Mouse (Mus musculus): ENCODE results near the gene Gpd1. TPM values are rescaled to one million over a fixed set of nuclear protein-coding genes. Genes with fewer than 3 reads are reported as not detected.

Gene Gpd1
- total and polyA plus RNA-seq, 3 experiments, result 0.24 to 0.56 (median 0.25) TPM

- in situ Hi-C loops (cut with MboI; ENCODE audit: low pct_ligation_motif_present, low pct_unique_long_range_greater_than_20kb, low sequenced_read_pairs) (loop anchor here (5.0 kb wide), 1 partner anchor 72 kb away; no protein-coding TSS in a partner anchor), dilution Hi-C loops (cut with MboI; ENCODE audit: extremely low pct_ligation_motif_present, extremely low pct_unique_long_range_greater_than_20kb, low sequenced_read_pairs) (no loop called here)
- Histone ChIP-seq H3K4me2 (ENCODE audit: insufficient read depth, low read depth, poor library complexity, severe bottlenecking) (no peak overlapping the region), H3K27ac (ENCODE audit: insufficient read depth, low read depth) (no peak overlapping the region), H3K36me3 (replicated peaks in 1 of 2; ENCODE audit: control insufficient read depth in 1 of 2, insufficient read depth in 1 of 2, low read length in 1 of 2) (no peaks in the 10 kb centered on the region), H3K79me2 (replicated peaks; ENCODE audit: control insufficient read depth, extremely low read depth, insufficient read depth, poor library complexity, severe bottlenecking) (no peaks in the 10 kb centered on the region), H3K4me1 (ENCODE audit: control insufficient read depth in 1 of 2, insufficient read depth in 2 of 2) (peaks cover 0 to 14% of the 10 kb centered on the region in 2 experiments; a peak in 2 of 4 replicates), H3K4me3 (replicated peaks in 1 of 3; ENCODE audit: low read depth in 2 of 3, low read length in 2 of 3, poor library complexity in 1 of 3) (no peak overlapping the region), H3K27me3 (replicated peaks) (peaks cover 71% of the 10 kb centered on the region), H3K9ac (ENCODE audit: insufficient read depth, low read depth) (no peak overlapping the region), H3K9me3 (replicated peaks; ENCODE audit: low read length) (peaks cover 4% of the 10 kb centered on the region)
- TF ChIP-seq RAD21 (IDR thresholded peaks at IDR 0.05; ENCODE audit: low read depth, low read length), result peak; percentile 83
- TF ChIP-seq SMC3 (IDR thresholded peaks at IDR 0.05; ENCODE audit: low read depth, low read length), result peak; percentile 99
- no peak for TF ChIP-seq GABPA (IDR thresholded peaks at IDR 0.05; ENCODE audit: insufficient replicate concordance, low read depth, low read length)
- TF ChIP-seq IRF4 (IDR thresholded peaks at IDR 0.05; ENCODE audit: low read depth, low read length), result peak; percentile 15; the same call in 1 of the 2 replicates
- no peak for TF ChIP-seq JUN (IDR thresholded peaks at IDR 0.05; ENCODE audit: insufficient read depth, low read depth, low read length)
- TF ChIP-seq ETS1 (conservative IDR thresholded peaks at IDR 0.05; ENCODE audit: low read depth, low read length), result no peak
- peak; percentile 37; the same call in 1 of the 2 replicates for TF ChIP-seq MXI1 (IDR thresholded peaks at IDR 0.05; ENCODE audit: low read depth, low read length)
- no peak for TF ChIP-seq CHD1 (IDR thresholded peaks at IDR 0.05; ENCODE audit: low read depth, low read length)
- no peak; the same call in 1 of the 2 replicates for TF ChIP-seq ELF1 (IDR thresholded peaks at IDR 0.05; ENCODE audit: low read depth, low read length)
- no peak for TF ChIP-seq TCF12 (IDR thresholded peaks at IDR 0.05; ENCODE audit: low read depth, low read length)
- no peak for TF ChIP-seq MYC (IDR thresholded peaks at IDR 0.05; ENCODE audit: low read depth, low read length)
- TF ChIP-seq CTCF (conservative IDR thresholded peaks at IDR 0.05 in 1 of 2, IDR thresholded peaks at IDR 0.05 in 1 of 2; ENCODE audit: low read depth in 2 of 2, low read length in 2 of 2), result peak; percentile 92 to 98
- no peak for TF ChIP-seq E2F4 (IDR thresholded peaks at IDR 0.05; ENCODE audit: insufficient replicate concordance, low read depth, low read length)
- TF ChIP-seq USF1 (IDR thresholded peaks at IDR 0.05; ENCODE audit: low read depth, low read length), result no peak
- TF ChIP-seq BHLHE40 (IDR thresholded peaks at IDR 0.05; ENCODE audit: low read depth, low read length), result no peak
- TF ChIP-seq SIN3A (IDR thresholded peaks at IDR 0.05; ENCODE audit: low read length), result no peak
- peak; percentile 76 for TF ChIP-seq ZC3H11A (IDR thresholded peaks at IDR 0.05; ENCODE audit: low read depth, low read length)
- TF ChIP-seq MAX (IDR thresholded peaks at IDR 0.05; ENCODE audit: low read length), result no peak
- TF ChIP-seq NELFE (IDR thresholded peaks at IDR 0.05; ENCODE audit: low read depth, low read length), result peak; percentile 33; the same call in 1 of the 2 replicates
- TF ChIP-seq UBTF (IDR thresholded peaks at IDR 0.05; ENCODE audit: low read depth, low read length), result no peak
- peak; percentile 61 for DNase-seq (ENCODE audit: extremely low read depth)
Measured at GRCm38 (mm10) chr15:99668881-99669280, 48.4 kb upstream of the Gpd1 start.

- Histone ChIP-seq H3K9ac (ENCODE audit: insufficient read depth, low read depth) (no peak overlapping the region), H3K27me3 (replicated peaks) (peaks cover 70% of the 10 kb centered on the region), H3K27ac (ENCODE audit: insufficient read depth, low read depth) (no peak overlapping the region), H3K9me3 (replicated peaks; ENCODE audit: low read length) (peaks cover 4% of the 10 kb centered on the region), H3K4me2 (ENCODE audit: insufficient read depth, low read depth, poor library complexity, severe bottlenecking) (no peak overlapping the region), H3K36me3 (replicated peaks in 1 of 2; ENCODE audit: control insufficient read depth in 1 of 2, insufficient read depth in 1 of 2, low read length in 1 of 2) (no peaks in the 10 kb centered on the region), H3K4me1 (ENCODE audit: control insufficient read depth in 1 of 2, insufficient read depth in 2 of 2) (peaks cover 0 to 12% of the 10 kb centered on the region in 2 experiments; a peak in 2 of 4 replicates), H3K79me2 (replicated peaks; ENCODE audit: control insufficient read depth, extremely low read depth, insufficient read depth, poor library complexity, severe bottlenecking) (no peaks in the 10 kb centered on the region), H3K4me3 (replicated peaks in 1 of 3; ENCODE audit: low read depth in 2 of 3, low read length in 2 of 3, poor library complexity in 1 of 3) (no peak overlapping the region)
- in situ Hi-C loops (cut with MboI; ENCODE audit: low pct_ligation_motif_present, low pct_unique_long_range_greater_than_20kb, low sequenced_read_pairs), result loop anchor here (5.0 kb wide), 1 partner anchor 72 kb away; no protein-coding TSS in a partner anchor
- dilution Hi-C loops (cut with MboI; ENCODE audit: extremely low pct_ligation_motif_present, extremely low pct_unique_long_range_greater_than_20kb, low sequenced_read_pairs), result no loop called here
- no peak for DNase-seq (ENCODE audit: extremely low read depth)
- TF ChIP-seq NRF1 (IDR thresholded peaks at IDR 0.05; ENCODE audit: low read depth, low read length), result no peak
- TF ChIP-seq MXI1 (IDR thresholded peaks at IDR 0.05; ENCODE audit: low read depth, low read length), result no peak
- TF ChIP-seq POLR2A (IDR thresholded peaks at IDR 0.05; ENCODE audit: low read depth, low read length), result no peak
- TF ChIP-seq ZC3H11A (IDR thresholded peaks at IDR 0.05; ENCODE audit: low read depth, low read length), result no peak
Measured at GRCm38 (mm10) chr15:99669392-99669791, 47.9 kb upstream of the Gpd1 start.
